Mouse (Mus musculus): ENCODE measurements around the gene Auts2. TPM values are rescaled to one million over a fixed set of nuclear protein-coding genes. Genes with fewer than 3 reads are reported as not detected.

The Auts2 gene
- polyA plus RNA-seq, 1 experiment, result 9.2 TPM

DNA sequence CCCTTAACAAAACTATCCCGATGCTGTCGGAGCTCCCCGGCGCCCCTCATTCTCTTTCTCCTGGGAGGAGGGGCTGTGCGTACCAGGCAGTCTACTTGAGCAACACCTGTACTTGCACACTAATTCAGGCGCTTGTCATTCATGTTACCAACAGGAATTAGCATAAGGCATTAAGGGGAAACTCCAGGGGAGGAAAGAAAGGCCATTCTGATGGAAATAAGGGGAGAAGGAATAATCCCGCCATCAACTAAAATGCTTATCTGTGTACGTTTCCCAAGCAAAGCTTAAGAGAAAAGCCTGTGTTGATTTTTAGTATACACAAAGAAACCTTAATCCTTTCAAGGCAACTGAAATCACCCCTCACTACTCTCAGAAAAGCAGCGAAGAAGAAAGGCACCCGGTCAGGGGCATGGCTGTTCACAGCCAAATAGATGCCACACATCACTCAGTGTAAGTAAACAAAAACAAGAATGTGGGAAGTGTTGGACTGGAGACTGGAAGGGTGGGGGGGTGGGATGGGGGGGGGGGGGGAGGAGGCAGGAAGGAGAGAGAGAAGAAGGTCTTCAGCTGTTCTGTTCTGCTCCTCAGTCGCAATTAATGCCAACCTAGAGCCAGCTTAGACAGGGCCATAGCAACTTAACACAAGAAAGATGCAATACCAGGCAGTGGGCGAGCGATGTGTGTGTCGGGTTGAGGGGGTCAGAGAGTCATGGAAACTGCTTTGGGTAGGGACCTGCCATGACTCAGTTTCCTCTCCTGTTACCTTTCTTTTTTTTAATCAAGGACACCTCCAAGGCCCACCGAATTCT lies 1011.2 kb downstream of the Auts2 start:
- 78% methylated on average over 15 of the region's 15 CpGs for WGBS
- no peaks in the 10 kb centered on the region for H3K27me3 ChIP-seq (replicated peaks; ENCODE audit: control insufficient read depth, insufficient read depth, low read length)
- no peak overlapping the region for H3K27ac ChIP-seq (ENCODE audit: insufficient read depth, low read depth, low read length)
- DNase-seq, result no peak
- H3K36me3 ChIP-seq (ENCODE audit: control insufficient read depth, insufficient read depth, low read length), result no peaks in the 10 kb centered on the region
- no peak for TF ChIP-seq CTCF (conservative IDR thresholded peaks at IDR 0.05; ENCODE audit: insufficient read depth, insufficient read length, low read depth, low read length)
- no peak for TF ChIP-seq POLR2A (IDR thresholded peaks at IDR 0.05; ENCODE audit: low read depth, low read length)
- no peaks in the 10 kb centered on the region; the same call in 1 of the 2 replicates for H3K4me1 ChIP-seq (ENCODE audit: control insufficient read depth, insufficient read depth, low read length)
- no peak overlapping the region for H3K4me3 ChIP-seq (ENCODE audit: insufficient read depth, low read depth, low read length)

DNA sequence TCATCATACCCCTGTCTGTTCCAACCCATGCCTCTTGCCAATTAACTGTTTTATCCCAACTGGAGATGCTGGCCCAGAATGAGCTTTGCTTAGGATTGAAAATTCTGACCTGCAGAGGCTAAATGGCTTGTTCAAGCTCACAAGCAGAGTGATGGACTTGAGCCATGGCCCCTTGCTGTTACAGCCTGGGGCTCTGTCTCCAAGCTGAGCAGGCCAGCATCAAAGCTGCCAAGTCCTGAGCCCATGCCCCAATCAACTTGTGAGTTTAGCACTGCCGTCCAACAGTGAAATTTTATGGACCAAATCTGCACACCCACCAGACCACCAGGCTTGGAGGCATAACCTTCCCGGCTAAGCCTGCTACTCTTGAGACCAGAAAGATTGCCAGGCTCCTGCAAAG lies 1012.3 kb downstream of the Auts2 start:
- Histone ChIP-seq H3K27ac (ENCODE audit: insufficient read depth, low read depth, low read length) (no peak overlapping the region), H3K4me3 (ENCODE audit: insufficient read depth, low read depth, low read length) (no peak overlapping the region), H3K27me3 (replicated peaks; ENCODE audit: control insufficient read depth, insufficient read depth, low read length) (no peaks in the 10 kb centered on the region), H3K4me1 (ENCODE audit: control insufficient read depth, insufficient read depth, low read length) (no peaks in the 10 kb centered on the region; the same call in 1 of the 2 replicates), H3K36me3 (ENCODE audit: control insufficient read depth, insufficient read depth, low read length) (no peaks in the 10 kb centered on the region)
- TF ChIP-seq CTCF (conservative IDR thresholded peaks at IDR 0.05; ENCODE audit: insufficient read depth, insufficient read length, low read depth, low read length), result no peak
- no peak for TF ChIP-seq POLR2A (IDR thresholded peaks at IDR 0.05; ENCODE audit: low read depth, low read length)
- no peak for DNase-seq
- 69% methylated on average over 2 of the region's 2 CpGs for WGBS

GRCm38 (mm10) chr5:131526666-131527065 lies 1016.5 kb downstream of the Auts2 start:
- Histone ChIP-seq H3K36me3 (ENCODE audit: control insufficient read depth, insufficient read depth, low read length) (no peaks in the 10 kb centered on the region), H3K27me3 (replicated peaks; ENCODE audit: control insufficient read depth, insufficient read depth, low read length) (no peaks in the 10 kb centered on the region), H3K4me1 (ENCODE audit: control insufficient read depth, insufficient read depth, low read length) (no peaks in the 10 kb centered on the region), H3K4me3 (ENCODE audit: insufficient read depth, low read depth, low read length) (no peak overlapping the region), H3K27ac (ENCODE audit: insufficient read depth, low read depth, low read length) (no peak overlapping the region)
- no peak for DNase-seq
- 86% methylated on average over 3 of the region's 3 CpGs for WGBS
- TF ChIP-seq POLR2A (IDR thresholded peaks at IDR 0.05; ENCODE audit: low read depth, low read length), result no peak
- TF ChIP-seq CTCF (conservative IDR thresholded peaks at IDR 0.05; ENCODE audit: insufficient read depth, insufficient read length, low read depth, low read length), result no peak

DNA sequence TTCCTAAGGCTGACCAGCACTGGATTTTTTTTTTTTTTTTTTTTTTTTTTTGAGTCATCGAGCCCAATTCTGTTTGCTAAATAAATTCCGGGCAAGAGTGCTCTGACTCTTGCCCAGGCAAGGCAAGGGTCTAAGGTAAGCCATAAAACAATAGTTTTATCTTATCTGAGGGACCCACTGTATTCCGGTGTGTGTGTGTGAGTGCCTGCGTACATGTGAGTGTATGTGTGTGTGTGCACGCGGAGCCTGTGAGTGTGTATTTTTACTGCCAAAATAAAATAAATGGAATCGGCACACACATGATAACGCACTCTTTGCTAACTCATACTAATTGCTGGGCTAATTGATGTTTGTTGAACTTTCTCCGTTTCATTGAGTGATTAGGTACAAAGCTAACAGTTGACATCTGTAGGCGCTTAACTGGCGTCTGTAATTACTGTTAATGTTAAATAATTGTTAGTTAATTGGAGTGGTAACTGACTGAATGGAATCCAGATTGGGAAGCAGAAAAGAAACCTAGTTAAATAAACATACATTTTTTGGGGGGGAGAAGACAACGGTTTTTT lies 1018.2 kb downstream of the Auts2 start:
- Histone ChIP-seq H3K27ac (ENCODE audit: insufficient read depth, low read depth, low read length) (no peak overlapping the region), H3K4me1 (ENCODE audit: control insufficient read depth, insufficient read depth, low read length) (no peaks in the 10 kb centered on the region), H3K27me3 (replicated peaks; ENCODE audit: control insufficient read depth, insufficient read depth, low read length) (no peaks in the 10 kb centered on the region), H3K36me3 (ENCODE audit: control insufficient read depth, insufficient read depth, low read length) (no peaks in the 10 kb centered on the region), H3K4me3 (ENCODE audit: insufficient read depth, low read depth, low read length) (no peak overlapping the region)
- no peak for TF ChIP-seq POLR2A (IDR thresholded peaks at IDR 0.05; ENCODE audit: low read depth, low read length)
- no peak for TF ChIP-seq CTCF (conservative IDR thresholded peaks at IDR 0.05; ENCODE audit: insufficient read depth, insufficient read length, low read depth, low read length)
- DNase-seq, result no peak
- 59% methylated on average over 12 of the region's 12 CpGs for WGBS

DNA sequence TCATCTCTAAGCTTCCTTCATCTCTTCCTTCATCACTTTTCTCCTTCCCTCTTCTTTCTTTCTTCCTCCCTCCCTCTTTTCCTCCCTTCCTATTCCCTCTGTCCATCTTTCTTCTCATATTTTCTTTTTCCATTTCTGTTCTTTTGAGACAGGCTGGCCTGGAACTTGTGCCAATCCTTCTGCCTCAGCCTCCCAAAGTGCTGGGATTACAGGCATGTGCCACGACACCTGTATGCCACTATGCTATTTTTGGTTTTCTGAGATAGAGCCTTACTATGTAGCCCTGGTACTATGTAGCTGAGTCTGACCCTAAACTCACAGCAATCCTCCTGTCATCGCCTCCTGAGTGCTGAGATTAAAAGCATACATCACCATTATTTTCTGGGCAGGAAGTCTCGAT lies 1023.6 kb downstream of the Auts2 start:
- H3K36me3 ChIP-seq (ENCODE audit: control insufficient read depth, insufficient read depth, low read length), result no peaks in the 10 kb centered on the region
- H3K4me3 ChIP-seq (ENCODE audit: insufficient read depth, low read depth, low read length), result no peak overlapping the region
- DNase-seq, result no peak
- TF ChIP-seq CTCF (conservative IDR thresholded peaks at IDR 0.05; ENCODE audit: insufficient read depth, insufficient read length, low read depth, low read length) (no peak), POLR2A (IDR thresholded peaks at IDR 0.05; ENCODE audit: low read depth, low read length) (no peak)
- no peaks in the 10 kb centered on the region; the same call in 1 of the 2 replicates for H3K4me1 ChIP-seq (ENCODE audit: control insufficient read depth, insufficient read depth, low read length)
- no peaks in the 10 kb centered on the region for H3K27me3 ChIP-seq (replicated peaks; ENCODE audit: control insufficient read depth, insufficient read depth, low read length)
- WGBS, result 97% methylated on average over 3 of the region's 3 CpGs
- H3K27ac ChIP-seq (ENCODE audit: insufficient read depth, low read depth, low read length), result no peak overlapping the region

- Histone ChIP-seq H3K4me3 (ENCODE audit: insufficient read depth, low read depth, low read length) (no peak overlapping the region), H3K27ac (ENCODE audit: insufficient read depth, low read depth, low read length) (no peak overlapping the region), H3K36me3 (ENCODE audit: control insufficient read depth, insufficient read depth, low read length) (no peaks in the 10 kb centered on the region), H3K27me3 (replicated peaks; ENCODE audit: control insufficient read depth, insufficient read depth, low read length) (no peaks in the 10 kb centered on the region), H3K4me1 (ENCODE audit: control insufficient read depth, insufficient read depth, low read length) (no peaks in the 10 kb centered on the region; the same call in 1 of the 2 replicates)
- WGBS, result 71% methylated on average over 4 of the region's 4 CpGs
- no peak for DNase-seq
- TF ChIP-seq POLR2A (IDR thresholded peaks at IDR 0.05; ENCODE audit: low read depth, low read length) (no peak), CTCF (conservative IDR thresholded peaks at IDR 0.05; ENCODE audit: insufficient read depth, insufficient read length, low read depth, low read length) (no peak)
Observed at GRCm38 (mm10) chr5:131517677-131518076, 1025.5 kb downstream of the Auts2 start.

DNA sequence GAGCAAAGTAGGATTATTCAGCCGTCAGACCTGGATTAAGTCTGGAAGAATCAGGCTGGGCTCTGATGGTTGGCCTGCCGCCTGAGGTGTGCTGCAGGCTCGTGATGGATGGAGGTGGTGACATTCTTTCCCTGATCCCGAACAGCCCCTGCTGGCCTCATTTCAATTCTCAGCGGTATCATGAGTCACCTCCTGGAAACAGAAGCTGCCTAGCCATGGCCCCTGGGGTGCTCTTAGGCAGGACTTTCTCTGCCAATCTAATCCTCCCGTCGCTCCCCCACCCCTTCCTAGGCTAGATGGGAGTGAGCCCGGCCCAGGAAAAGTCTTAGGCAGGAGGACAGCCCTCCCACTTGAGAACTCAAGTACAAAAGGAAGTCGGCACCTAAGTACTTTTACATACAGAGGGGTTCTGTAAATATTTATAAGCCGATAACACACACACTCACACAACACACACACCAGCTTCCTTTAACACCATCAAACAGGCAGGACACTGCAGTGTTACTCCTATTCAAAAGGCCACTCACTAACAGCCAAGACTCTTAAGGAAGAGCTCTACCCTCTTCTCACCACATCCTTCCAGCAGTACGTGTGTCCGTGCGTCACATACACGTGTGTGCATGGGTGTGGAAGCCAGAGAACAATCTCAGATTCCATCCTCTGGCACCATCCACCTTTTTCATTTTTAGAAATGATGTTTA lies 1027.3 kb downstream of the Auts2 start:
- Histone ChIP-seq H3K36me3 (ENCODE audit: control insufficient read depth, insufficient read depth, low read length) (no peaks in the 10 kb centered on the region), H3K4me3 (ENCODE audit: insufficient read depth, low read depth, low read length) (no peak overlapping the region), H3K27ac (ENCODE audit: insufficient read depth, low read depth, low read length) (no peak overlapping the region), H3K27me3 (replicated peaks; ENCODE audit: control insufficient read depth, insufficient read depth, low read length) (no peaks in the 10 kb centered on the region), H3K4me1 (ENCODE audit: control insufficient read depth, insufficient read depth, low read length) (no peaks in the 10 kb centered on the region; the same call in 1 of the 2 replicates)
- TF ChIP-seq CTCF (conservative IDR thresholded peaks at IDR 0.05; ENCODE audit: insufficient read depth, insufficient read length, low read depth, low read length), result no peak
- TF ChIP-seq POLR2A (IDR thresholded peaks at IDR 0.05; ENCODE audit: low read depth, low read length), result no peak
- peak; percentile 56 for DNase-seq
- 36% methylated on average over 14 of the region's 14 CpGs for WGBS

Data from kidney, adult 2 months (tissue).